Comparison of ENCODE assay signal across 7 mouse cellular contexts in the genomic region with DNA sequence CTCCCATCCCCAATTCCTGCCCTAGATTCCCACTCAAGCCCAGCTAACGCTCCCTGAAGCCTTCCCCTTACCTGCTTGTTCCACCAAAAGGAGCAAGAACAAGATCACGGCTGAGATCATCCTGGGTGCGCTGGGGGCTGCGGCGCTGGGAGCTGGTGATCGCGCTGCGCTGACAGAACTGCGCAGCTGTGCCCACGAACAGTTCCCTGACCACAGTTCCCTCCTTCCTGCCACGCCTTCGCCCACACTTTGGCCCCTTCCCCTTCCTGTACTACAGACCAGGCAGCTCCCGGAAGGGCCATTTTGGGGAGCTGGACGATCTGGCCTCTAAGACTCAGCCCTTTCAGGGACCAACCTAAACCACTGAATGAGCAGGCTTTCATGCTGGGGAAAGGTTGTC. TPM values are rescaled to one million over a fixed set of nuclear protein-coding genes. Genes with fewer than 3 reads are reported as not detected.
DNase-seq lines count a peak whose midpoint lies in the region; ATAC-seq and TF ChIP-seq lines count a peak whose summit lies in the region.

A gene (minus strand): TSS at position 240 of the 400 bp plus-strand sequence.

- 91% methylated on average over 14 of the region's 14 CpGs for whole genome bisulfite sequencing in hindbrain, embryonic 15.5 days
- WGBS in liver, postnatal 0 days (ENCODE audit: insufficient replicate concordance): 43% methylated on average over 14 of the region's 14 CpGs
- 89% methylated on average over 14 of the region's 14 CpGs for WGBS in stomach, embryonic 14.5 days

- H3K4me3 ChIP-seq in testis, adult 2 months (ENCODE audit: control insufficient read depth, low read depth, low read length): no peak within 1 kb of the TSS; the same call in 1 of the 2 replicates
- H3K4me3 ChIP-seq in embryonic fibroblast, embryonic 13.5 days (ENCODE audit: insufficient read depth, low read length): no peak within 1 kb of the TSS
- no peak within 1 kb of the TSS for H3K4me3 ChIP-seq in hindbrain, embryonic 15.5 days
- peak within 1 kb of the TSS; percentile 48 for H3K4me3 ChIP-seq in liver, postnatal 0 days (ENCODE audit: low read depth, low read length)
- no peak within 1 kb of the TSS for H3K4me3 ChIP-seq in stomach, embryonic 14.5 days (ENCODE audit: low read depth, low read length)

- TF ChIP-seq EP300 in liver, postnatal 0 days (IDR thresholded peaks at IDR 0.05; ENCODE audit: low read depth): no peak

- no peaks in the 10 kb centered on the region for H3K27me3 ChIP-seq in testis, adult 2 months (ENCODE audit: control insufficient read depth, insufficient read depth, low read length)
- H3K27me3 ChIP-seq in hindbrain, embryonic 15.5 days: no peaks in the 10 kb centered on the region
- no peaks in the 10 kb centered on the region for H3K27me3 ChIP-seq in liver, postnatal 0 days (ENCODE audit: insufficient read depth, low read length)
- no peaks in the 10 kb centered on the region for H3K27me3 ChIP-seq in stomach, embryonic 14.5 days (ENCODE audit: control insufficient read depth, insufficient read depth, low read length)

- peaks cover 7% of the 10 kb centered on the region for H3K36me3 ChIP-seq in testis, adult 2 months (ENCODE audit: control insufficient read depth, insufficient read depth, low read length)
- peaks cover 52% of the 10 kb centered on the region for H3K36me3 ChIP-seq in hindbrain, embryonic 15.5 days
- peaks cover 47% of the 10 kb centered on the region for H3K36me3 ChIP-seq in liver, postnatal 0 days (replicated peaks; ENCODE audit: insufficient read depth, low read length)
- H3K36me3 ChIP-seq in stomach, embryonic 14.5 days (ENCODE audit: control insufficient read depth, insufficient read depth, low read length): peaks cover 57% of the 10 kb centered on the region

- peak within 1 kb of the TSS; percentile 88 for H3K27ac ChIP-seq in testis, adult 2 months (ENCODE audit: control insufficient read depth, insufficient read depth, low read depth, low read length)
- 0 out of 2 replicates have a peak within 1 kb of the TSS, but pooled peaks have one; percentile 31 for H3K27ac ChIP-seq in embryonic fibroblast, embryonic 13.5 days (ENCODE audit: insufficient read depth, low read length)
- no peak within 1 kb of the TSS for H3K27ac ChIP-seq in hindbrain, embryonic 15.5 days (replicated peaks)
- peak within 1 kb of the TSS; percentile 82 for H3K27ac ChIP-seq in liver, postnatal 0 days (ENCODE audit: low read depth)
- no peak within 1 kb of the TSS; the same call in 1 of the 2 replicates for H3K27ac ChIP-seq in stomach, embryonic 14.5 days (ENCODE audit: low read length)

- H3K9me3 ChIP-seq in hindbrain, embryonic 15.5 days: no peaks in the 10 kb centered on the region
- no peaks in the 10 kb centered on the region for H3K9me3 ChIP-seq in liver, postnatal 0 days (ENCODE audit: low read length)
- no peaks in the 10 kb centered on the region for H3K9me3 ChIP-seq in stomach, embryonic 14.5 days (ENCODE audit: control insufficient read depth, low read depth, low read length)

- DNase-seq in testis, postnatal 10 days (ENCODE audit: low spot score): no peak
- peak; percentile 61 for DNase-seq in liver, postnatal 0 days
- no peak for DNase-seq in right cerebral cortex, postnatal 25 days

- peaks cover 2% of the 10 kb centered on the region; the same call in 1 of the 2 replicates for H3K4me1 ChIP-seq in testis, adult 2 months (ENCODE audit: control insufficient read depth, insufficient read depth, low read length)
- H3K4me1 ChIP-seq in embryonic fibroblast, embryonic 13.5 days (ENCODE audit: control insufficient read depth, insufficient read depth, low read length): no peaks in the 10 kb centered on the region
- H3K4me1 ChIP-seq in hindbrain, embryonic 15.5 days (replicated peaks): no peaks in the 10 kb centered on the region
- H3K4me1 ChIP-seq in liver, postnatal 0 days (ENCODE audit: insufficient read depth): peaks cover 23% of the 10 kb centered on the region
- no peaks in the 10 kb centered on the region for H3K4me1 ChIP-seq in stomach, embryonic 14.5 days (ENCODE audit: control insufficient read depth, insufficient read depth, low read length)

- H3K4me2 ChIP-seq in hindbrain, embryonic 15.5 days: no peak within 1 kb of the TSS
- peak within 1 kb of the TSS; percentile 52 for H3K4me2 ChIP-seq in liver, postnatal 0 days (ENCODE audit: low read depth, low read length)
- H3K4me2 ChIP-seq in stomach, embryonic 14.5 days (replicated peaks; ENCODE audit: low read depth, low read length): no peak within 1 kb of the TSS

- 0 out of 2 replicates have a peak, but pooled peaks have one; percentile 12 for TF ChIP-seq POLR2A in testis, adult 2 months (IDR thresholded peaks at IDR 0.05; ENCODE audit: control insufficient read depth, low read depth, low read length)
- no peak for TF ChIP-seq POLR2A in embryonic fibroblast, embryonic 13.5 days (IDR thresholded peaks at IDR 0.05; ENCODE audit: low read depth, low read length)

- H3K9ac ChIP-seq in hindbrain, embryonic 15.5 days: no peak within 1 kb of the TSS
- H3K9ac ChIP-seq in liver, postnatal 0 days (replicated peaks): peak within 1 kb of the TSS; percentile 16
- H3K9ac ChIP-seq in stomach, embryonic 14.5 days (replicated peaks; ENCODE audit: low read depth, low read length): no peak within 1 kb of the TSS

- no peak for ATAC-seq in hindbrain, embryonic 15.5 days (ENCODE audit: low FRiP score, low read depth)
- peak; percentile 47 for ATAC-seq in liver, postnatal 0 days
- ATAC-seq in stomach, embryonic 14.5 days (ENCODE audit: insufficient number of reproducible peaks, insufficient read depth, low FRiP score, low read depth): no peak

- no peak for TF ChIP-seq CTCF in testis, adult 2 months (IDR thresholded peaks at IDR 0.05; ENCODE audit: control insufficient read depth, insufficient read depth, insufficient replicate concordance, low read depth, low read length)
- no peak for TF ChIP-seq CTCF in embryonic fibroblast, embryonic 13.5 days (IDR thresholded peaks at IDR 0.05; ENCODE audit: borderline replicate concordance, insufficient read depth, low read length)
- no peak for TF ChIP-seq CTCF in liver, postnatal 0 days (IDR thresholded peaks at IDR 0.05; ENCODE audit: low read depth)

RNA-seq across cellular contexts. Expression of the gene that starts here (rescaled TPM):
- polyA plus RNA-seq in testis, adult 2 months (2012; rRNA removed): 5.8 and 8.2 TPM in 2 replicates
- 1.6 and 7.1 TPM in 2 replicates for polyA plus RNA-seq in embryonic fibroblast, embryonic 13.5 days (2011; ENCODE audit: insufficient read length, low read depth, missing spikeins)
- 24.9 and 30.7 TPM in 2 replicates for polyA plus RNA-seq in hindbrain, embryonic 15.5 days (2015; fragmentation: Nextera tagmentation; extraction: Ambion mirVana)
- polyA plus RNA-seq in liver, postnatal 0 days (2015; fragmentation: Nextera tagmentation; extraction: Ambion mirVana): 171 and 176 TPM in 2 replicates
- polyA plus RNA-seq in stomach, embryonic 14.5 days (2014; fragmentation: Nextera tagmentation; extraction: Ambion mirVana): 52.5 and 58.4 TPM in 2 replicates

Comparison
In these comparisons a context has a peak if more than half of its experiments do, and no peak if none do; other contexts are left out.
1. H3K27ac ChIP-seq: peak in testis, adult 2 months (single experiment), embryonic fibroblast, embryonic 13.5 days (single experiment) and liver, postnatal 0 days (single experiment); none in hindbrain, embryonic 15.5 days (single experiment) and stomach, embryonic 14.5 days (single experiment).